Mouse (Mus musculus): Measurements from ENCODE around the gene Tmem132b.
A peak's percentile ranks its signal among the peaks of the same experiment; 100 is the strongest.
"Not testable (repeated sequence)": the region's sequence is repeated elsewhere in the genome, so short reads cannot be mapped to it uniquely, and the experiment has no call there.

Tmem132b gene

GRCm38 (mm10) chr5:125531634-125532033 lies at the start of gene Tmem132b:
Gene Tmem132b (plus strand): TSS chr5:125531774.
- DNase-seq = peak in 1 of 2 experiments; percentile 17

- no peak for DNase-seq
Measured at GRCm38 (mm10) chr5:125482474-125482873, 49.1 kb upstream of the Tmem132b start.

- DNase-seq = no peak
Measured at GRCm38 (mm10) chr5:125483712-125484611, 47.6 kb upstream of the Tmem132b start.

- no peak for DNase-seq
Measured at GRCm38 (mm10) chr5:125485031-125485778, 46.4 kb upstream of the Tmem132b start.

- peak in 1 of 2 experiments; percentile 65 for DNase-seq
Measured at GRCm38 (mm10) chr5:125486088-125486487, 45.5 kb upstream of the Tmem132b start.

GRCm38 (mm10) chr5:125487375-125488115 lies 44.0 kb upstream of the Tmem132b start:
- DNase-seq = peak; percentile 77 to 85

GRCm38 (mm10) chr5:125488116-125488455 lies 43.5 kb upstream of the Tmem132b start:
- peak in 1 of 2 experiments; percentile 40 for DNase-seq

- DNase-seq = not testable (repeated sequence)
Measured at GRCm38 (mm10) chr5:125488953-125489352, 42.6 kb upstream of the Tmem132b start.

- peak; percentile 77 to 80 for DNase-seq
Measured at GRCm38 (mm10) chr5:125491107-125491506, 40.5 kb upstream of the Tmem132b start.

- peak in 1 of 2 experiments; percentile 36 for DNase-seq
Measured at GRCm38 (mm10) chr5:125492379-125493092, 39.0 kb upstream of the Tmem132b start.

- DNase-seq = peak in 1 of 2 experiments; percentile 43
Measured at GRCm38 (mm10) chr5:125493093-125493423, 38.5 kb upstream of the Tmem132b start.

GRCm38 (mm10) chr5:125495655-125496054 lies 35.9 kb upstream of the Tmem132b start:
- no peak for DNase-seq

GRCm38 (mm10) chr5:125497821-125498600 lies 33.6 kb upstream of the Tmem132b start:
- DNase-seq = peak; percentile 84 to 90

- DNase-seq = no peak
Measured at GRCm38 (mm10) chr5:125501505-125501904, 30.1 kb upstream of the Tmem132b start.

GRCm38 (mm10) chr5:125502186-125502585 lies 29.4 kb upstream of the Tmem132b start:
- no peak for DNase-seq

GRCm38 (mm10) chr5:125503628-125504027 lies 27.9 kb upstream of the Tmem132b start:
- no peak for DNase-seq

GRCm38 (mm10) chr5:125504692-125505091 lies 26.9 kb upstream of the Tmem132b start:
- no peak for DNase-seq

GRCm38 (mm10) chr5:125505968-125506367 lies 25.6 kb upstream of the Tmem132b start:
- no peak for DNase-seq

- peak in 1 of 2 experiments; percentile 38 for DNase-seq
Measured at GRCm38 (mm10) chr5:125507582-125507981, 24.0 kb upstream of the Tmem132b start.

GRCm38 (mm10) chr5:125508006-125508405 lies 23.6 kb upstream of the Tmem132b start:
- no peak for DNase-seq

- peak; percentile 65 to 77 for DNase-seq
Measured at GRCm38 (mm10) chr5:125509541-125509940, 22.0 kb upstream of the Tmem132b start.

GRCm38 (mm10) chr5:125515006-125515405 lies 16.6 kb upstream of the Tmem132b start:
- no peak for DNase-seq
